Mouse (Mus musculus) spleen, postnatal 36 days (tissue): Measurements from ENCODE around the gene Hs6st3.

Experiments used
- DNase-seq, 2 experiments: peaks; one replicate each; pipeline ENCODE4 v3.0.0; 2022; ENCODE audit warnings: low spot score in 2 of 2, mixed read lengths in 1 of 2

Hs6st3 gene

GRCm38 (mm10) chr14:119642874-119643273 is 504.7 kb downstream of the Hs6st3 start:
- DNase-seq: no peak

- DNase-seq: no peak
These were observed 505.7 kb downstream of the Hs6st3 start for GRCm38 (mm10) chr14:119643840-119644239.

- DNase-seq: no peak
These were observed 518.8 kb downstream of the Hs6st3 start for GRCm38 (mm10) chr14:119656936-119657335.

- no peak for DNase-seq
These were observed 527.6 kb downstream of the Hs6st3 start for GRCm38 (mm10) chr14:119665741-119666141.

GRCm38 (mm10) chr14:119667421-119667820 is 529.3 kb downstream of the Hs6st3 start:
- no peak for DNase-seq

- DNase-seq: no peak
These were observed 532.9 kb downstream of the Hs6st3 start for GRCm38 (mm10) chr14:119670836-119671587.

- DNase-seq: no peak
These were observed 540.4 kb downstream of the Hs6st3 start for GRCm38 (mm10) chr14:119678574-119678973.

- no peak for DNase-seq
These were observed 541.9 kb downstream of the Hs6st3 start for GRCm38 (mm10) chr14:119680052-119680451.

- DNase-seq: no peak
These were observed 549.7 kb downstream of the Hs6st3 start for GRCm38 (mm10) chr14:119687885-119688284.

- DNase-seq: no peak
These were observed 561.8 kb downstream of the Hs6st3 start for GRCm38 (mm10) chr14:119699982-119700381.

GRCm38 (mm10) chr14:119714712-119715111 is 576.6 kb downstream of the Hs6st3 start:
- DNase-seq: no peak

GRCm38 (mm10) chr14:119717323-119717722 is 579.2 kb downstream of the Hs6st3 start:
- DNase-seq: no peak

GRCm38 (mm10) chr14:119725102-119725501 is 587.0 kb downstream of the Hs6st3 start:
- no peak for DNase-seq

- DNase-seq: no peak
These were observed 593.4 kb downstream of the Hs6st3 start for GRCm38 (mm10) chr14:119731436-119732080.

- DNase-seq: no peak
These were observed 594.1 kb downstream of the Hs6st3 start for GRCm38 (mm10) chr14:119732219-119732618.

- no peak for DNase-seq
These were observed 599.3 kb downstream of the Hs6st3 start for GRCm38 (mm10) chr14:119737408-119737961.

- no peak for DNase-seq
These were observed 603.6 kb downstream of the Hs6st3 start for GRCm38 (mm10) chr14:119741791-119742190.

GRCm38 (mm10) chr14:119761376-119761775 is 623.2 kb downstream of the Hs6st3 start:
- DNase-seq: no peak

- no peak for DNase-seq
These were observed 633.9 kb downstream of the Hs6st3 start for GRCm38 (mm10) chr14:119772040-119772439.

GRCm38 (mm10) chr14:119776261-119776660 is 638.1 kb downstream of the Hs6st3 start:
- DNase-seq: no peak

GRCm38 (mm10) chr14:119779982-119780588 is 641.9 kb downstream of the Hs6st3 start:
- DNase-seq: no peak

- DNase-seq: no peak
These were observed 643.0 kb downstream of the Hs6st3 start for GRCm38 (mm10) chr14:119781111-119781510.
